Mouse (Mus musculus) MEL-GATA-1-ER (cell line): Measurements from ENCODE around the gene 5430403G16Rik.
"Not testable (repeated sequence)": the region's sequence is repeated elsewhere in the genome, so short reads cannot be mapped to it uniquely, and the experiment has no call there.

Source experiments
- DNase-seq: peaks from one replicate; pipeline ENCODE4 v3.0.0-alpha.2; 2012; ENCODE audit warnings: low read depth; ENCODE audit errors: extremely low read depth

Gene 5430403G16Rik

GRCm38 (mm10) chr5:109690537-109691201 lies at the start of gene 5430403G16Rik:
TSS of gene 5430403G16Rik (minus strand) at chr5:109691041.
- peak; percentile 86 for DNase-seq

- DNase-seq = not testable (repeated sequence)
Measured at GRCm38 (mm10) chr5:109717341-109717740, 26.5 kb upstream of the 5430403G16Rik start.

- not testable (repeated sequence) for DNase-seq
Measured at GRCm38 (mm10) chr5:109691205-109691965, 544 bp upstream of the 5430403G16Rik start.

- DNase-seq = no peak
Measured at GRCm38 (mm10) chr5:109682921-109683320, 7.9 kb downstream of the 5430403G16Rik start.
